Mouse (Mus musculus): ENCODE results near the gene Slc15a1.

Slc15a1 gene

DNA sequence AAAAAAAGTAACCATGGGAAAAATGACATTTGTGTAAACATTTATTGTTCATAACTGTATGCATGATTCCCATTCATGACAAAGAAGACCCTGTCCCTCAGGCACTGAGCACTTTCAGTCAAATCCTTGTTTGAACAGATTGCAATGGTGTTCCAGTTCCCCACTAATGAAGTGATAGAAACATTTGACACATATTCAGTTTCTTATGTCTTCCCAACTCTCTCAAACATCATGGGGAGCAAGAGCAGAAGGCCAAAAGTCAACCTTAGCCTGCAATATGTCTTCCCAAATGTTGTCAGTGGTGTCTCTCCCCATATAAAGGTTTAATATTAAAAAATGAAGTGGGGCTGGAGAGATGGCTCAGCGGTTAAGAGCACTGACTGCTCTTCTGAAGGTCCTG is 19.3 kb downstream of the Slc15a1 start:
- no peak for DNase-seq

- DNase-seq: no peak
These were observed 20.6 kb downstream of the Slc15a1 start for GRCm38 (mm10) chr14:121484436-121484835.

- no peak for DNase-seq
These were observed 22.9 kb downstream of the Slc15a1 start for GRCm38 (mm10) chr14:121482181-121482580.

- no peak for DNase-seq
These were observed 23.5 kb downstream of the Slc15a1 start for GRCm38 (mm10) chr14:121481591-121481990.

- no peak for DNase-seq
These were observed 26.0 kb downstream of the Slc15a1 start for GRCm38 (mm10) chr14:121479096-121479495.

- DNase-seq: peak; percentile 39
These were observed 26.9 kb downstream of the Slc15a1 start for GRCm38 (mm10) chr14:121477925-121478693.

- DNase-seq: no peak
These were observed 31.2 kb downstream of the Slc15a1 start for GRCm38 (mm10) chr14:121473869-121474268.

- no peak for DNase-seq
These were observed 33.4 kb downstream of the Slc15a1 start for GRCm38 (mm10) chr14:121471545-121472121.

DNA sequence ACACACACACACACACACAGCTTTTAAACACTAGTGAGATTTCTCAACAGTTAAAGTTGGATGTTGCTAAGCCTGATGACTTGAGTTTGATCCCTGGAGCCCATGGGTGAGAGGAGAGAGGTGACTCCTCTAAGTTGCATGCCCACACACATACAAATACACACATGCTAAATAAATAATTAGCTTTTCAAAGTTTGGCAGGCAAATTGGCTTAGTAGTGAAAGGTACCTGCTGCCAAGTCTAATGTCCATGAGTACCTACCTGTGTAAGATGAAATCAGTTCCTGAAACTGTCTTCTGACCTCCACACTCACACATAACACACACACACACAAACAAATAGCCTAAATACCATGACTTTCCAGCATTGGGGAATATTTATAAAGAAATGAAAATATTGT is 35.5 kb downstream of the Slc15a1 start:
- no peak for DNase-seq

DNA sequence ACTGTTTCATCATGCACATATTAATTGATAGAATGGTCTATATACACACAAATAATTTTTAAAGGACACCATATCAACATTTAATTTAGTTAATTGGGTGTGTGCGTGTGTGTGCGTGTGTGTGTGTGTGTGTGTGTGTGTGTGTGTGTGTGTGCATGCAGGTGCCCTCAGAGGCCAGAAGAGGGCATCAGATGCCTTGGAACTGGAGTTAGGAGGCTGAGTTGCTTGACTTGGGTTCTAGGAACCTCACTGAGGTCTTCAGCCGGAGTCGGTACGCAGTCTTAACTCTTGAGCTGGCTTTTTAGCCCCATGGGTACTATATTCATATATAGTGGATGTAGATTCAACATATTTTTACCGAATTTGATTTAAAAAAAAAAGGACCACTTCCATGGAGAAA is 37.4 kb downstream of the Slc15a1 start:
- DNase-seq: no peak

DNA sequence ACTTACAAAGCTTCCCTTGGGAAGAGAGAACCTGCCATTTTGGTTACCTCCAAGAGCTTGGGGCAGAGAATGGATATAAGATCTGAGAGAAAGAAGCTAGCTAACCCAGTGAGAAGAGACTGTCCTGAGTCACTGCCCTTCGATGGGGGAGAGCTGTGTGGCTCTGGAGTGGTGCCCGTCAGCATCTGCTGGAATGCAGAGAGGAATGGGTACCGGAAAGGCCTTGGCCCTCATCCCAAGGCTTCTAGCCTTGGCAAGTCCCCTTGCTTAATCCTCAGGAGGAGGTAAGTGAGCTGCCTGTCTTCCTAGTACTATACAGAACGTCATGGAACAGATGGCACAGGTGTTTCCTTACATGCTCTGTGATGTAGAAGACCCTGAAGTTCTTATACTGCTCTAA is 38.6 kb downstream of the Slc15a1 start:
- DNase-seq: no peak

- DNase-seq: no peak
These were observed 40.7 kb downstream of the Slc15a1 start for GRCm38 (mm10) chr14:121464318-121464717.

DNA sequence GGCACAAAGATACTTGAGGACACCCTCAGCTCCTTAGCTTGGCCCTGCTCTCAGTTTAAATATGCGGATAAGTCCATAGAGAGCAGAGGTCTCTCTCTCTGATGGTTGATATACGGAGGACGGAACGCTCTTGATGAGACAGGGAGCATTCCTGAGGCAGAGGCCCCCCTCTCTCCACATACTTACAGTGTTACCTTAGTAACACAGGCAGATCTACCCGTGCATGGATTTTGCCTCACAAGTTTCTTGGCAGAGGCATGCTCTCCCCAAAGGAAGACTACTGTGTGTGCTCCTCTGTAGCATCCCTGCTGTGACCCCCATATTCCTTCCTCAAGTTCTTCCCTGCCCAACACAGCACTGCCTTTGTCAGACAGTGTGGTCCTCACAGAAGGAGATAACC is 42.3 kb downstream of the Slc15a1 start:
- DNase-seq: no peak

DNA sequence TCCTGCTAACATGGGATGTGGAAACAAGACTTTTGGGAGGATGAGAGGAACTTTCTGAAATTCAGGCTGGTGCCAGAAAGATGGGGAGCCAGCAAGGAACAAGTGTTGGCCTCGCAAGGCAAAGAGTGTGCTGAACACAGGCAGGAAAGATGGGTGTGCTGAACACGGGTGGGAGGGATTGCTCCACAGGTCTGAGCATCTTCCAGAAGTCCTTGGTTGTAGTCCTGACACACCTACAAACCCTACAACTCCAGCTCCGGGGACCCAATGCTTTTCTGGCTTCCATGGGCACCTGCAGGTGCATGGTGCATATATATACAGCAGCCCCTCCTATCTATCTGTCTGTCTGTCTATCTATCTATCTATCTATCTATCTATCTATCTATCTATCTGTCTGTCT is 44.1 kb downstream of the Slc15a1 start:
- no peak for DNase-seq

GRCm38 (mm10) chr14:121458521-121458920 is 46.5 kb downstream of the Slc15a1 start:
- DNase-seq: no peak

DNA sequence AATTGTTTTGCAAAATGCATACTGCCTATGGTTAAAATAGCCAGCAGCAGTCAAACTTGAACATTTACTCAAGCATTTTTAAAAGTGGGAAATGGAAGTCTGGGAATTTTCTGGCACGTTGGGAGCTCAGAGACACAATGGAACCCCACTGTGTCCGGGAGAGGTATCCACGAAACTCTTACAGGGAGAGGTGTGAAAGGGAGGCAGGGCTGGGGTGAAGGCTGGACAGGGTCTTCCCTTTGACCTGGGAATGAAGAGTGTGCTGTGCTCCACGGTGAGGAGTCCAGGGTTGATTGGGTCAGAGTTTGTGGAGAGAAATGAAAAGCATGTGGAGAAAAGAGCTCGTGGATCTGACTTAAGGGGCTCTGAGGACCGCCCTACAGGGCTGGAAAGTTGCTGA is 47.5 kb downstream of the Slc15a1 start:
- DNase-seq: no peak

GRCm38 (mm10) chr14:121456416-121457285 is 48.4 kb downstream of the Slc15a1 start:
- DNase-seq: no peak

- DNase-seq: no peak
These were observed 49.1 kb downstream of the Slc15a1 start for GRCm38 (mm10) chr14:121455976-121456375.

GRCm38 (mm10) chr14:121455527-121455926 is 49.5 kb downstream of the Slc15a1 start:
- peak; percentile 76 for DNase-seq

DNA sequence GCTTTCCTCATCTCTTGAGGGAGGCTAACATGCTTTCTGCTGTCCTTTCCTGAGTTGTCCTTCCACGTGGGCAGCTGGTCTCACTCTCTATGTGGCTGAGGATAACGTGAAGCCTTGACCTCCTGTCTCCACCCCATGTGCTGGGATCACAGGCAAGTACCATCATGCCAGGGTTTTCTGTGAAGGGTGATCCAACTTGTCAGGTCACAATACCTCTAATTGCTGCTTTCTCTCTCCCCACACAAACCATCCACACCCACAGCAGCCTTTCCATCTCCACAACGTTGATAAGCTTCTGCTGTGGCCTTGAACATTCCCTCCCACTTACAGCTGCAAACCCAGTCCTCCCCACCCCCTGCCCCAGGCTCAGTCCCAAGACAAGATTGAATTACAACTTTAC is 51.9 kb downstream of the Slc15a1 start:
- no peak for DNase-seq

GRCm38 (mm10) chr14:121452227-121452626 is 52.8 kb downstream of the Slc15a1 start:
- DNase-seq: no peak

- DNase-seq: no peak
These were observed 53.5 kb downstream of the Slc15a1 start for GRCm38 (mm10) chr14:121451424-121452029.
